Mouse (Mus musculus) heart, adult 2 months (tissue): Measurements from ENCODE around the gene Srd5a1.

Experiments
- CTCF ChIP-seq: fragments of 200-600 bp; IDR thresholded peaks from 2 replicates; pipeline ENCODE4 v1.8.1; 2022; ENCODE audit warnings: antibody characterized with exemption, mild to moderate bottlenecking, moderate library complexity
- EP300 ChIP-seq: fragments of 200-500 bp; IDR thresholded peaks from 2 replicates; pipeline ENCODE4 v1.6.1; 2011; ENCODE audit warnings: low read depth, low read length, control low read depth; ENCODE audit not compliant: insufficient read depth

DNA sequence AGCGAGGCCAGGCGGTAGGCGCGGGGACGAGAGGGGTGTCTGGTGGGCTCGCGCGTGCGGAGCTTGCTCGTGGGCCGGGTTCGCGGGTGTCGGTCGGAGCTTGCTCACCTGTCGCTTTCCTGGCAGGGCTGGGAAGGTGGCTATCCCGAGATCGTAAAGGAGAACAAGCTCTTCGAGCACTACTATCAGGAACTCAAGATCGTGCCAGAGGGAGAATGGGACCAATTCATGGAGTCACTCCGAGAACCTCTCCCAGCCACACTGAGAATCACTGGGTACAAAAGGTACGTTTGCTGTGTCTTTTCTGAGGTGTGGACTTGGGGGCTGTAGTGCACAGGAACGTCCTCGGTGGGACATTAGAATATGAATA lies 918 bp upstream of the Srd5a1 start:
- TF ChIP-seq EP300 (no peak), CTCF (no peak)
